Mouse (Mus musculus): ENCODE measurements around the gene Dnm3.

- no peak for TF ChIP-seq CTCF (IDR thresholded peaks at IDR 0.05)
- no peak for TF ChIP-seq POLR2A (IDR thresholded peaks at IDR 0.05; ENCODE audit: insufficient read depth, low read depth, low read length)
- no peak for TF ChIP-seq EP300 (IDR thresholded peaks at IDR 0.05; ENCODE audit: insufficient read depth, low read depth, low read length)
These were observed 384.8 kb downstream of the Dnm3 start for GRCm38 (mm10) chr1:162092899-162093659.

All from heart, adult 2 months (tissue).